Mouse (Mus musculus) spleen, embryonic (tissue): ENCODE data around the gene Tmem158.

Experiments used
- CTCF ChIA-PET: fragments of 350-600 bp; sonication (Branson Sonifier 250); formaldehyde crosslinking; loops from one replicate; lab custom pipeline; 2022; lab: Charles Lee

The Tmem158 gene

DNA sequence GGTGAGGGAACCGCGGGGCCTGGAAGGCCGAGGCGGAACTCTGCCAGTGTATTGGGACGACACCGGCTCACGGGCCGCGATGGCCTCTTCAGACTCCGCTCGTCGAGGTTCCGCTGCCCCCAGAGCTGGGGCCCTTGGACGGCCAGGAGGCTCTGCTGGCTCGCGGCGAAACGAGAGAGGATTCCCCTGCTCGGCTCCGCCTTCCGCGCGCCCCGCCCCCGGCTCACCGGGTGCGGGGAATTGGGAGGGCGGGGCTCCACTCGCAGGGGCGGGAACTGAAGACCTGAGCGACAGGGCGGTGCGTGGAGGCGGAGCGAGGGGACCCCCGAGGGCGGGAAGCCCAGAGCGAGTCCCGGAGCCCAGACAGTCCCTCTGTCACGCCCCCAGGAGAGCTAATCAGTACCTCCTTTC is at the start of gene Tmem158:
TSS of gene Tmem158 (minus strand) at position 154 of the 411 bp plus-strand sequence.
- CTCF ChIA-PET = no interaction called here

DNA sequence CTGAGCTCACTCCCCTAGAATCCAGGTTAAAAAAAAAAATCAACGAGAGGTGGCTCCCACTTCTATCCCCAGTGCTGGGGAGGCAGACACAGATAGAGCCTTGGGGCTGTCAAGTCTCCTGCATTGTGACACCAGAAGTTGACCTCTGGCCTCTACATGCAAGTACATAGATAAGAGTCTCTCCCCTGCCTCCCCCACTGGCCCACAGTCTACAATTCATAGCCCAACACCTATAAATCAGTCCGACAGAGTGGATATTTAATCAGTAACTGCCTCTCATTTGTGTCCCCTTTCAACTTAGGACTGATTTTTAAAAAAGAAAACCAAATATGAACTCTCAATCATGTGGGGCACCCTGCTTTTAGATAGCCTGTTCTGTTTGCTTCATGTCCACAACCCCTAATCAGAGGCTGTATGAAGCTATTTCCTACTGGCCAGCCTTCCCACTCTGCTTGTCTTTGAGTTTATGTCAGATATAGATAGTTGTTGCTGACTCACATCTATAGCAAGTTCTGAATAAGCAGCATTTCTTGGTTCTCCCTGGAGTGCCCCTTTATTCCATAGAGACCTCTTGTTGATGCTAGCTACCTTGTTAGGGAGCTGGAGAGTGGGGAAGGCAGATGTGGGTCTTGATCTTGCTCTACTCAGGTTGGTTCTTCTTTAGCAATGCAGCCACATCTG is 49.3 kb upstream of the Tmem158 start:
- CTCF ChIA-PET = no interaction called here

DNA sequence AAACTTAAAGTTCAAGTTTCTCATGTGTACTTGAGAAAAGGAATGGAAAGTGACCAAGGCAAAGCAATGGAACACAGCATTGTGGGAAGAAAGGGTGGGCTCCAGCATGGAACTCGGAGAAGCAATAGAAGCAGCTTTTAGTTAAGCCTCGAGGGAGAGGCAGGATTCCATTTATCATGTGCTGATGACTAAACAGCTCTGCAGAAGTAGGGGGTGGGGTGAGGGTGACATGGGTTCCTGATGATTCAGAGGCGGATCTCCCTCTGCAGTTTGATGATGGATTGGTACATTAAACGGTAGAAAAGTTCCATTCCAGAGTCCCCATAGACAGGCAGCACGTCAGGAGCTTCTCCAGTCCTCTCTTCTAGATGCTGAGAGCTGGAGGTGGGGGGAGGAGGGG is 48.5 kb upstream of the Tmem158 start:
- CTCF ChIA-PET = no interaction called here

DNA sequence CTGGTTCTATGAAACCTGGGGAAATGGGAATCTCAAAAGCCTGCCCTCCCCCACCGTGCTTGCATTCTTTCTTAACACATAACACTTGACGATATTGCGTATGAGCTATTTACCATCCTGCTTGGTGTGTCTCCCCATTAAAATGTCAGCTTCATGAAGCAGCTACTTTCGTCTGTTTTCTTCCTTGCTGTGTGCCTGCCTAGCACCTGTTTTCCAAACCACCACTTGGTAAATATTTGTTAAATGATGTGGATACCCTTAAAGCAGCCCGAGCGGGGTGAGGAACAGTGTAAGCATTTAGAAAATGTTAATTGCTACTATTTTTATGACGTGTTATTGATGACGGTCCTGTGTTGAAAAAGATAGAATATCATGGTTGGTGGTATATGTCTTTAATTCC is 44.4 kb upstream of the Tmem158 start:
- CTCF ChIA-PET = no interaction called here

DNA sequence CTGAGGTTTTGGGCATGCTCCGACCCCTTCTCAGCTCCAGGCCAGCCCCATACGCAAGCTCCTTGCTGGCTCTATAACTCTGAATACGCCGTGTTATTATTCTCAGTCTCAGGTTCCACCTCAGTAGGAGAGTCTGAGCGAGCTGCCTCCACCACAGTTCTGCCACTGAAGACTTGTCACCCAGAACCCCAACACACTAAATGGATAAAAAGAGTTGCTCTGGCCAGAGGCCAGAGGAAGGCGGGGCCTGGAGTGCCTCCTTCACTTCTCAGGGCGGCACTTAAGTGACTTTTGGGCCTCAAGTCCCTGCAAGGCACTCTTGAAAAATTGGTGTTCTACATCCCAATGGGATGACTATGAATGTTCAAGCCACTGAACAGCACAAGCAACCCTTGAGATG is 43.4 kb upstream of the Tmem158 start:
- CTCF ChIA-PET = no interaction called here

DNA sequence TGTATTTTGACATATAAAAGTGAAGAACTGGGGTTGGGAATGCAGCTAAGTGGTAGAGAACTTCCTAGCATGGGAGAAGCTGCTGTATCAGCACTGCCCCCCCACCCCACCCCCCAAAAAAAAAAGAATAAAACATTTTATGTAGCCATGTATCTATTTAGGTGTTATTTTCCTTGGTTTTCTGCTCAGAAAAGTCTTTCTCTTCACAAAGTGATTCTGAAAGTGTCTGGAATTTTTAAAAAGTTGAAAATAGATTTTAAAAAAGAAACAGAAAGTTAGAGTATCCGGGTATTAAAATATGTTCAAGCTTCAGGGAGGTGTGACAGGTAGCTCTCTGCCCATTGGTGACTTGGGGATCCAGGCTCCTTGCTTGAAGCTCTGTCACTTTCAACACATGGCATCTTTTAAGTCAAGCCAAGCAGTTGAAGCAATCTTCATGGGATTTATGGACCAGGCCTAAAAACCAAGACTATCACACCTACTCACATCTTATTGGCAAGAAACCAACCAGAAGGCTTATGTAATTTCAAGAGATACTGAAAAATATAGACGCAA is 42.3 kb upstream of the Tmem158 start:
- CTCF ChIA-PET = no interaction called here

DNA sequence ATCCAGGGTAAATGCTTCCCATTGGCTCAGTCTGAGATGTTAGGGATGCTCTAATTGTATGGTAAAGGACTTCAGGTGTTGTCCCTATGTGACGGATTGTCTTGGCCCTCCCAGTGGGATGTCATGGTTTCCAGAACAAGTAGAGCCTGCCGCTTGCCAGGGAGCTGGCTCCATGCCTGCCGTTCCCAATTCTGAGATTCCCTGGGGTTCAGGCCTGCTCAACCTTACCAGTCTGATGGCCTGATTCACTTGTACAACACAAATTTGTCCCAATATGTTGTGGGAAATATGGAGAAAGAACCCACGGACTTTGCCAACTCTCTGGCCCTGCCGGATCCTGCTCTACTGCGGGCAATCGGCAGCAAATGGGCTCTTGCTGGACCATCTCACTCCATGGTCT is 37.3 kb upstream of the Tmem158 start:
- CTCF ChIA-PET = no interaction called here

DNA sequence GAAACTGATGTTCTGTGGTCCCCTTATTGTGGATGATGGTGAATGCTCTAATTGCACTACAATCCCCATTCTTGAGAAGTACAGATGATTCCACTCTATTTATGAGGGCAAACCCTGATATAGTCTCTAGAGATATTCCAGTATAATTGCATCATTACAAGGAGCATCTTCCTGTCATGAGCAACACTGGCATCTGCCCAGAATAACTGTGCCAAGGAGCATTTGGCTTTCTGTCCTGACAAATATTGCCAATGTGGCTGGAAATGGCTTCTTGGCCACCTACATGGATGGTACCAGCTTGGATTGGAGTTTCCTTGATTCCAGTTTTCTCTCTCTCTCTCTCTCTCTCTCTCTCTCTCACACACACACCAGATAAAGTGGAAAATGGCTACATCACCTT is 35.7 kb upstream of the Tmem158 start:
- CTCF ChIA-PET = no interaction called here

DNA sequence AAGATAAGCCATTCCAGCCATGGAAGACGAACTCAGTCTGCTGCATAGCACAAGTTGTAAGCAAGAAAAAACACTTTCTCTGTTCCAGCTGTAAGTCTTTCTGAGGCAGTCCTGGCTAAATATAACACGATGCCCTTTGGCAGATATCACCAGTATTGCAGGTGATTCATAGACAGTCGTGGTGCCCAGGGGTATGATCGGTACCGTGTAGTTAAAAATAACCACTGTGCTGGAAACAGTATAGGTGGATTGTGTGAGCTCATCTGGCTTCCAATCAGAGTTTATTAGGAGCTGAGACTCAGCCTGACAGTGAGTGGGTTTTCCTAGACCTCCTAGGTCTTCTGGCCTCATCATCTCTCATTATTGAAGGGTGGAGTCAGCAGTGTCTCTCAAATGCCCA is 34.0 kb upstream of the Tmem158 start:
- CTCF ChIA-PET = no interaction called here

DNA sequence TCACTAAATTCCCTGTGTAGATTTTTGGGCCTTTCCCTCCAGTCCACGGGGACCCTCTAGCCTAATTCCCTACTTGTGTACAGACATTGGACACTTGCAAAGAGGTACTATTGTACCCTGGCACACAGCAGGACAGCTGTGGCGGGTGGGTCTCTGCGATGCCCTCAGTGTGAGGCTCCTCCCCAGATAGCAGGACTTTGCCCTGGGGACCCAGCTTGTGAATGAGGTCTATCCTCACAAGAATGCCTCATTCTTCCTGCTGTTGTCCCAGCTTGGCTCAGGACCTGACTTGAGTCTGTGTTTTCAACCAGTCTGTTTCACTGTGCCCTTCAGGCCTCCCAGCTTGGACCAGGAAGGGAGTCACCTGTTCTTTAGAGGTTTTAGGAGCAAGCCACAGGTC is 27.8 kb upstream of the Tmem158 start:
- CTCF ChIA-PET = no interaction called here

DNA sequence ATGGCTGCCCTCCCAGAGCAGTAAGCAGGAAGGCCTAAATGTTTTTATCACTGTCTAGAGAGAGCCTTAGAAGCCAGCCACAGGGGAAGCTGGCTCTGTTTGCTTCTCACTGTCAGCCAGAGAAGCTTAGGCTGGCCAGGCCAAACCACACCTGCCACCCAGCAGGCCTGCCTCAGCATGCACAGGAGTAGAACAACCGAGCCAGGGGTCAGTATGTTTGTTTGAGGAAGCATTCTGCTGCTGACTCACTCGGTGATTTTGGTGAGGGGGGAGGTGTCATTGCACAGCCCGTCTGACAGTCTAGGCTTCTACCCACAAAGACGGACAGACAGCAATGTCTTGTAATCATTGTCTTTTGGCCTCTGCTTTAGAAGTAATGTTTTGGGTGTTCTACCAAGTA is 25.1 kb upstream of the Tmem158 start:
- CTCF ChIA-PET = no interaction called here

DNA sequence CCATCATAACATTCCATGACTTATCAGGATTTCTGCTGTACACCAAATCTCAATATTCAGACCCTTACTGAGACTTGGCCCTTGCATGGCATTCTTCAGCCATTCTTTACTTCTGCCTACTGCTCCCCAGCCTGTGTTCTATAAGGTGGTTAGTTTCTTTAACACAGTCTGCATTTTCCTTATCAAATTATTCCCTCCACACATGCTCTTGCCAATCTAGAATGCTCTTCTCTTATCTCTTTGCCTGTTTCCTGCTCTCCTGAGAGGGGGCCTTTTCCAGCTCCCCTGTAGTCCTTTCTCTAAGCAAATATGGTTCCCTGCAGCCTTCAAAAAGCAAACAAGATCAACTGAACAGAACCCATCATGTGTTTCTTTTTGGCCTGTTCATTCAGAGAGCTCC is 20.2 kb upstream of the Tmem158 start:
- CTCF ChIA-PET = no interaction called here

DNA sequence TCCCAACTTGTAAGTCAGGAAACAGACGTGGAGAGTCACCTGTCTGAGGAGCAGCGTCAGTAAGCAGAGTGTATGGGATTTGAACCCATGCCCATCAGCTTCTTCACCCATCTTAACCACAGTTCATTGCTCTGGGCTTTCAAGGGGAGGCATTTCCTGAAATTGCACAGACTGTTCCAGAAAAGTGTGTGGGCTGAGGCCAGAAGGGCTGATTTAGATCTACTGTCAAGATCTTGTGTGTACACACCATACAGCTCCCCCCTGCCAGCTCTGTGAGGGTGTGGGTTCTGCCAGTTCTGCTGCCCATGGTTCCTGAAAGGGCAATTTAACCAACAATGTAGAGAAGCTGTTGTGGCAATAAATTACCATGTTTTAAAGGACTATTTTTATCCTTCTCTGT is 17.4 kb upstream of the Tmem158 start:
- CTCF ChIA-PET = no interaction called here

DNA sequence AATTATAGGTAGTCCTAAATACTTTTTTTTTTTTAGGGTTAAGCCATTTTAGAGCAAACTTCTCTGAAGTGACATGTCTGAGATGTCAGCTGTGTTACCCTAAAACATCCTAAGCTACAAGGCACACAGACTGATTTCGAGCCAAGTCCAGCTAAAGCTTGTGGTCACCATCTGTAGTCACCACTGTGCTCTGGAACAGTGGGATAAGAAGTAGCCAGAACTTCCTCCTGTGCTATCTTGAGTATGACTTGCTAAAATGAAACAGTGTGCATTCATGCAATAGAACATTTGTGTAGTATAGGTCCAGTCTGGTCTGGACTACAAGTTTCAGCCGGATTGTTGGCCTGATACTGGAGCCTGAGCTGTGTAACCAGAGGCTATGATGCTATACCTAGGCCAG is 14.8 kb upstream of the Tmem158 start:
- CTCF ChIA-PET = no interaction called here

DNA sequence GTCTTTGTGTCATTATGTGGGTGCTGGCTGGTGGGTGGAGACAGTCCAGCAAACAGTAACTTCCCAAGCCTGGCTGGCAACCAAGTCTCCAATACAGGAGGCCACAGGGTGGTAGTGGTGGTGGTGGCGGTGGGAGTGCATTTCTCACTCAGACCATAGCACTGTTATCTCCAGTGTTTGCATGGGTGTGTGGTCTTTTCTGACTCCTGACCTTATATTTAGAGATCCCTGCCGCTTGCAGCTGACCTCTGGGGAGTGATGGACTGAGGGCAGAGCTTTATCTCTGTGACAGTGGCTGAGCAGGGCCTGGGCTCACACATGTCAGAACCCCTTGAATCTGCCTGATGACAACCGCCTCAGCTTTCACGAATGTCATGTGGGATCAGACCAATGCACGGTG is 14.1 kb upstream of the Tmem158 start:
- CTCF ChIA-PET = no interaction called here

DNA sequence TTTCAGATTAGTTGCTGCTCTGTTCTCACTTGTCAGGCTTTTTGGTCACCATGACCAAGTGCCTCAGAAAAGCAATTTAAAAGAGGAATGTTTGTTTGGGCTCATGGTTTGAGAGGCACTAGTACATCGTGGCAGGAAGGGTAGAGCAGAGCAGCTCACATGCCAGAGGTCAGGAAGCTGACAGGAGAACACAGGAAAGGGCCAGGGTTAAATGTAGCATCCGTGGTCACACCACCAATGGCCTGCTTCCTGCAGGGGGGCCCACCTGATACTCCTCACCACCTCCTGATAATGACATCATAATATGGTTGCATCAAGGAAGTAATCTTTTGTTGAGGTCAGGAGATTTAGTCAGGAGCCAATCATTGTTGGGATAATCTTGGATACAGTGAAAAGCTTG is 13.3 kb upstream of the Tmem158 start:
- CTCF ChIA-PET = no interaction called here

DNA sequence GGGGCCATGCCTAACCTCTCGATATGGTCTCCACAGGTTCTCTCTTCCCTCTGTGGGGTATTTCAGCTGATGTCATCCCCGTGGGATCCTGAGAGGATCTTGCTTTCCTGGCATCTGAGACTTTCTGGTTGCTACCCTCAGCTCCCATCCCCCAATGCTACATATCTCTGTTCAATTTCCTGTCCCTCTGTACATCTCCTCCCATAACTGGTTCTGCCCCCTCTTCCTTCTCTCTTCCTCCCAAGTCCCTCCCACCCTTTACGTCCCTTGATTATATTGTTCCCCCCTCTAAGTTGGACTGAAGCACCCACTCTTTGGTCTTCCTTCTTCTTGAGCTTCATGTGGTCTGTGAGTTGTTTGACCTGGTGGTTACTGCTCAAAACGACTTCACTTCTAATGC is 11.0 kb upstream of the Tmem158 start:
- CTCF ChIA-PET = interaction anchor here (0.7 kb wide), 1 partner anchor 79 kb away, joined by 14 read pairs; no protein-coding TSS in a partner anchor

DNA sequence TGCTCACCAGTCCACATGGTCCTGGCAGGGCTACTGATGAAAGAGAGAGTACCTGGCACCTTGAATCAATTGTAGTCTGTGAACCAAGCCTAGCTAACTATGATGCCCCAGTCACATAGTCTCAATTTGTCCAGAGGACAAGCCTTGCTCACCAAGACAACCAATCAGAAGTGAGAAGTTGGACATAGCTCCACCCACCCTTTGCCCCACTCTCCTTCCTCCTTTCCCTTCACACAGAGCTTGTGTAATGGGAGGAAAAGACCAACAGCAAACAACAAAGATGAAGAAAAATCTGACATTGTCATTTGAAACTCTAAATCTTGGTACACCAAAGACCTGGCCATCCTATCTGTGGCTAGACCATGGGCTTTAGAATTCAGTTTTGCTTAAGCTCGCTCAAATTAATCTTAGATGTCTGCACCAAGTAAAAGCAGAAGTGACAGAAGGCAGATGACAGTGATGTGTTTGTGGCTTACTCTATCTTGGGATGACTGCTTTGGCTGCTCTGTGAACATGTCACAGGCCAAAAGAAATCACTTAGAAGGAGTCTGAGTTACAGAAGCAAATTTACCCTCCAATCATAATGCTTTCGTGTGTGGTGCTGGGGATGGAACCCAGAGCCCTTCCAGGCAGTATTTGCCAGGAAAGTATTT is 9.5 kb upstream of the Tmem158 start:
- CTCF ChIA-PET = interaction anchor here (0.6 kb wide), 1 partner anchor 65 kb away, joined by 3 read pairs; no protein-coding TSS in a partner anchor

DNA sequence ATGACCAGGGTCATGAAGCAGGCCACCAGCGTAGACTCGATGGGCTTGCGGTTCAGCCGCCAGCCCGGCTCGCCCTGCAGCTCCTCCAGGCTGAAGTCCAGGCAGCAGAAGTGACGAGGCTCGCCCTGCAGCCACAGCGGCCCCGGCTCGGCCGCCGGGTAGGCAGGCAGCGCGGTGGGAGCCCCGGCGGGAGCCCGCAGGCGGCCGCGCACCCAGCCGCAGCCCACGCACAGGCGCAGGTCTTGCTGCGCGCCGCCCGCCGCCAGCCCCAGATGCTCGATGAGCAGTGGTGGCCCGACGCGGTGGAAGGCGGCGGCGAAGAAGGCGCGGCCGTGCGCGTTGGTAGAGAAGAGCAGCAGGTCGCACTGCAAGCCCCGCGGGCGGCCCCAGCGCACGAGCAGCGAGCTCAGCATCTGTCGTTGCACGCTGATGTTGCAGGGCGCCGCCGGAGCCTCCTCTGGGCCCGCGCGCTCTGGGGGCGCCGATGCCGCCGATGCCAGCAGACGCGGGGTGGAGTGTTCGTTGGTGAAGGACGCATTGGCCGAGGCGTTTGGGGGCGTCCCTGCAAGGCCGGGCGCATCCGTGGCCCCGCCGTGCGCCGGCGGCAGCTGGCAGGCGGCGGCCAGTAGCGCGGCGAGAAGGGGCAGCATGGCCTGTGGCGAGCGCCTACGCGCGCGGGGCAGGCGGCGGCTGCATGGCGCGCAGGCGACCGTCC is 511 bp downstream of the Tmem158 start:
- CTCF ChIA-PET = no interaction called here

DNA sequence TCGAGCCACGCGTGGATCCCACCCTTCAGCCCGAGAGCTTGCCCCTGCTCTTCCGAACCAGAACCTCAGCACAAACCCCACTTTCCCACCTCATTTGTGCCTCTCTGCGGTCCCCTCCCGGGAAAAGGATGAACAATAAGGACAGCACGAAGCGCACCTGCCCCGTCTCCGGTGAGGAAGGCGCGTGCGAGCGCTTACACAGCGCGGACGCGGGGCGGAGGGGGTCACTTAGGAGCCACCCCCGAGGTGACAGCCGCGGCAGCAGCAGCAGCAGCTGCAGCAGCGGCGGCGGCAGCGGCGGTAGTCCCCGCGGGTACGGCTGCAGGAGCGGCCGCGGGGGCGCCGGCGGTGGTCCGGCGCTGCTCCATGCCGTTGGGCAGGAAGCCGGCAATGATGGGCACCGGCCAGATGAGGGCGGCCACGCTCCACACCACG is 1.1 kb downstream of the Tmem158 start:
- CTCF ChIA-PET = no interaction called here

DNA sequence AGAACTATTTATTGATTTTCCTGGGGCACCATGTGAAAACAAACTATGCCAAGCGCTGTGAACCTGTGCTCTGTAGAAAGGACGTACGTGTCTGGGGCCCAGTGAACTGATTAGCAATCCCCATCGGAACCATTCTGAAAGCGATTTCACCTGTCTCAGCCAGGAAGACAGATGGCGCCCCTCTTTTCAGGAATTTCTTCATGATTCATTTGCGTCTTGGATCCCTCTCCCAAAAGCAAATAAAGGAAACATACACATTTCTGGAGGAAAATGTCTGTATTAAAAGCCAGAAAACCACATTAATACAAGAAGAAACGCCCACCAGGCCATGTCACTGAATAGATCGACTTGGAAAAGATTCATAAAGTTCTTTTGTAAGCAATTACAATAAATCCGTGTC is 1.8 kb downstream of the Tmem158 start:
- CTCF ChIA-PET = no interaction called here

DNA sequence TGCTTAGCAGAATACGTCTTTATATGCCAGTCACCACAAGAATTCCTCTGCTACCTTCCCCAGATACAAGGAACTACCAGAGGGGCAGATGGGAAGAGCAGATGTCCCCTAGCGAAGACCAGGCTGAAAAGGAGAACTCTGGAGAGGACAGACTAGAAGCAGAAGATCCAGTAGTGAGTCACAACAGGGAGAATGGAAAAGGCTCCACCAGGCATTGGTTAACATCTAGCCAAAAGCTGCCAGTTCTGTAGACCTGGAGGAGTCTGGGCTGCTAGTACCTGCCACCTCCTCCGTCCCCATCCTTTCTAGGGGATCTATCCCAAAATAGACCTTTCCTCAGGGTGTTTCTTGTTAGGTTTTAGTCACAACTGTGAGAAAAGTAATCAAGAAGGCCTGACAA is 4.8 kb downstream of the Tmem158 start:
- CTCF ChIA-PET = no interaction called here

DNA sequence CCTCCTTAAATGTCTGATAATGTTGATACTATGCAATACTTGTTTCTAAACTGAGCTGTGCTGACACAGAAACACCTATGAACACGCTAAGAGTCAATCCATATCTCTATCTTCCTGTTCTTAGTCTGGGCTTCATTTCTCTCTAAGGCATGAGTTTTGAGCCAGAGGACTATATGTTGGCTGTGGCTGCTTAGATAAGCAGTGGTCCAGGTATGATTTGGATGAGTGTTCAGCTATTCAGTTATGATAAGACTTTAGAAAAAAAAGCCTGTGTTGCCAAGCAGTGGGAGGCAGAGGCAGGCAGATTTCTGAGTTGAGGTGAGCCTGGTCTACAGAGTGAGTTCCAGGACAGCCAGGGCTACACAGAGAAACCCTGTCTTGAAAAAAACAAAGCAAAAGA is 12.6 kb downstream of the Tmem158 start:
- CTCF ChIA-PET = no interaction called here
